Mouse (Mus musculus): Measurements from ENCODE around the gene 4930562C15Rik. TPM values are rescaled to one million over a fixed set of nuclear protein-coding genes. Genes with fewer than 3 reads are reported as not detected.

The 4930562C15Rik gene
- polyA plus RNA-seq, 1 experiment from 2014 or later, result 0.30 TPM

- Histone ChIP-seq H3K9ac (replicated peaks; ENCODE audit: low read length) (no peak overlapping the region), H3K4me3 (ENCODE audit: low read length) (no peak overlapping the region), H3K4me1 (ENCODE audit: insufficient read depth, low read length) (peaks cover 10% of the 10 kb centered on the region), H3K36me3 (ENCODE audit: insufficient read depth, low read length) (peaks cover 44% of the 10 kb centered on the region), H3K4me2 (replicated peaks; ENCODE audit: low read depth, low read length) (no peak overlapping the region), H3K27me3 (ENCODE audit: insufficient read depth, low read length) (no peaks in the 10 kb centered on the region), H3K9me3 (ENCODE audit: low read length) (no peaks in the 10 kb centered on the region), H3K27ac (ENCODE audit: low read length) (no peak overlapping the region)
- ATAC-seq (ENCODE audit: low FRiP score, low TSS enrichment), result no peak
- 94% methylated on average over 8 of the region's 8 CpGs for WGBS
These were observed 75.5 kb downstream of the 4930562C15Rik start for GRCm38 (mm10) chr16:4910758-4911157.

DNA sequence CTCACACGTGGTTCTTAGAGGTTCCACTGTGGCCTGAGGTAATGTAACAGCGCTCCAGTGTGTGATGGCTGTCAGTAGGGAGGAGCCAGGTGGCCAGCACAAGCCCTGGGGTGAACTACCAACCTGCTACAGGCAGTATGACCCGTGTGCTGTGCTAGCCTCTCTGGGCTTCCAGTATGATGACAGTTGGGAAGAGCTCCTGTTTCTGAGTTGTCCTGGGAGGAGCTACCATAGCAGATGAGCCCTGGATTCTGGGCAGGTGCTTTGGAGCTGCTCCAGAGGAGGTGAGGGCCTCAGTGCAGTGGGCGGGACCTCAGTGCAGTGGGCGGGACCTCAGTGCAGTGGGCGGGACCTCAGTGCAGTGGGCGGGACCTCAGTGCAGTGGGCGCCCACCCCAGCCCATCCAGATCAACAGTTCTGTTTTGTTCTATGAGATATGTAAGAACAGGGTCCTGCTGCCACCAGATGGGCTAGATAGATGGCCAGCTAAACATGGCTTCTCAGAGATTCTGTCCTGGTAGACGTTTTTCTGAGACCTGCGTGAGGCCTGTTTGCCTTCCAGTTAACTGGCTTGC is 76.9 kb downstream of the 4930562C15Rik start:
- H3K27me3 ChIP-seq (ENCODE audit: insufficient read depth, low read length), result no peaks in the 10 kb centered on the region
- H3K4me2 ChIP-seq (replicated peaks; ENCODE audit: low read depth, low read length), result no peak overlapping the region
- ATAC-seq (ENCODE audit: low FRiP score, low TSS enrichment), result no peak
- no peak overlapping the region for H3K4me3 ChIP-seq (ENCODE audit: low read length)
- 76% methylated on average over 10 of the region's 10 CpGs for WGBS
- H3K27ac ChIP-seq (ENCODE audit: low read length), result peak overlapping the region; percentile 81; the same call in 1 of the 2 replicates
- no peak overlapping the region for H3K9ac ChIP-seq (replicated peaks; ENCODE audit: low read length)
- peaks cover 56% of the 10 kb centered on the region for H3K36me3 ChIP-seq (ENCODE audit: insufficient read depth, low read length)
- no peaks in the 10 kb centered on the region for H3K9me3 ChIP-seq (ENCODE audit: low read length)
- H3K4me1 ChIP-seq (ENCODE audit: insufficient read depth, low read length), result peaks cover 10% of the 10 kb centered on the region

GRCm38 (mm10) chr16:4912907-4913782 is 77.9 kb downstream of the 4930562C15Rik start:
- Histone ChIP-seq H3K27ac (ENCODE audit: low read length) (peak overlapping the region; percentile 81), H3K4me1 (ENCODE audit: insufficient read depth, low read length) (peaks cover 10% of the 10 kb centered on the region), H3K9me3 (ENCODE audit: low read length) (no peaks in the 10 kb centered on the region), H3K27me3 (ENCODE audit: insufficient read depth, low read length) (no peaks in the 10 kb centered on the region), H3K4me2 (replicated peaks; ENCODE audit: low read depth, low read length) (no peak overlapping the region), H3K4me3 (ENCODE audit: low read length) (no peak overlapping the region), H3K36me3 (ENCODE audit: insufficient read depth, low read length) (peaks cover 53% of the 10 kb centered on the region), H3K9ac (replicated peaks; ENCODE audit: low read length) (peak overlapping the region; percentile 43; the same call in 1 of the 2 replicates)
- 55% methylated on average over 11 of the region's 11 CpGs for WGBS
- peak; percentile 37 for ATAC-seq (ENCODE audit: low FRiP score, low TSS enrichment)

GRCm38 (mm10) chr16:4913783-4914735 is 78.8 kb downstream of the 4930562C15Rik start:
- Histone ChIP-seq H3K4me3 (ENCODE audit: low read length) (no peak overlapping the region), H3K9ac (replicated peaks; ENCODE audit: low read length) (peak overlapping the region; percentile 43; the same call in 1 of the 2 replicates), H3K4me2 (replicated peaks; ENCODE audit: low read depth, low read length) (no peak overlapping the region), H3K36me3 (ENCODE audit: insufficient read depth, low read length) (peaks cover 46% of the 10 kb centered on the region), H3K27ac (ENCODE audit: low read length) (peak overlapping the region; percentile 81), H3K4me1 (ENCODE audit: insufficient read depth, low read length) (peaks cover 10% of the 10 kb centered on the region), H3K9me3 (ENCODE audit: low read length) (no peaks in the 10 kb centered on the region), H3K27me3 (ENCODE audit: insufficient read depth, low read length) (no peaks in the 10 kb centered on the region)
- peak; percentile 89 for ATAC-seq (ENCODE audit: low FRiP score, low TSS enrichment)
- WGBS, result 30% methylated on average over 12 of the region's 12 CpGs

DNA sequence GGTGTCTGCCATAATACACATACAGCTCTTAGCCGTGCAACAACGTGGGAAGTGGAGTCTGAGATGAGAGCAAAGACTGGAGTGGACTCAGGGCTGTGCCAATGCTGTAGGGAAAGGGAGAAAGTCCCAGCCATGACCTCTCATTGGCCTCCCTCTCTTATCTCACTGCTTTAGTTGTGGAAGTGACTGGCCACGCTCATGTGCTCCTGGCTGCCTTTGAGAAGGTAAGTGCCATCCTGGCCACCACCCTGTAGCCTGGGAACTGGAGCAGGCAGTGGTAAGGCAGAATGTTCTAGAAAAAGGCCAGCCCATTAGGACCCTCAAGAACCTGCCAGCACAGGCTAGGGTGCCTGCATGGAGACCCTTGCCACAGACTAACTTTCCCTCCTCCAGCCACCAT is 80.7 kb downstream of the 4930562C15Rik start:
- H3K9me3 ChIP-seq (ENCODE audit: low read length), result no peaks in the 10 kb centered on the region
- WGBS, result 78% methylated on average over 3 of the region's 3 CpGs
- H3K4me2 ChIP-seq (replicated peaks; ENCODE audit: low read depth, low read length), result no peak overlapping the region
- H3K36me3 ChIP-seq (ENCODE audit: insufficient read depth, low read length), result peaks cover 31% of the 10 kb centered on the region
- no peak overlapping the region for H3K27ac ChIP-seq (ENCODE audit: low read length)
- no peak overlapping the region for H3K9ac ChIP-seq (replicated peaks; ENCODE audit: low read length)
- H3K4me1 ChIP-seq (ENCODE audit: insufficient read depth, low read length), result peaks cover 10% of the 10 kb centered on the region
- H3K27me3 ChIP-seq (ENCODE audit: insufficient read depth, low read length), result no peaks in the 10 kb centered on the region
- no peak for ATAC-seq (ENCODE audit: low FRiP score, low TSS enrichment)
- no peak overlapping the region for H3K4me3 ChIP-seq (ENCODE audit: low read length)

DNA sequence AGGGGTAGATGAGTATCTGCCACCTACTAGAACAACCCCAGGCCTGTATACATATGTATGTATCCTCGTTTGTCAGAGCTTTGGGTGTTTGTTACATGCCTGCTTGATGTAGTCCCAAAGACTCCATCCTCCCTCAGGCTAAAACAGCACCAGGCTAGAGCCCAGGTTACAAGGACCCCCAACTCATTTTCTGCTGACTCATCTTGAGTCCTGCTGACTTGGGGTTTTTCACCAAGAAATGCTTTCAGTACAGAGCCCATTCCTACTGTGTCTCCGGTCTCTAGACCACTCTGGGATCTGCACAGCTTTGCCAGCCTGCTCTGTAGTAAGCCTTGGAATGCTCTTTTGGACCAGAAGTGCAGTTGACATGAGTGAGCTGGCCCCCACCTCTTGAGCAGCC is 81.4 kb downstream of the 4930562C15Rik start:
- Histone ChIP-seq H3K27me3 (ENCODE audit: insufficient read depth, low read length) (no peaks in the 10 kb centered on the region), H3K4me3 (ENCODE audit: low read length) (no peak overlapping the region), H3K27ac (ENCODE audit: low read length) (no peak overlapping the region), H3K4me2 (replicated peaks; ENCODE audit: low read depth, low read length) (no peak overlapping the region), H3K9ac (replicated peaks; ENCODE audit: low read length) (no peak overlapping the region), H3K9me3 (ENCODE audit: low read length) (no peaks in the 10 kb centered on the region), H3K4me1 (ENCODE audit: insufficient read depth, low read length) (peaks cover 10% of the 10 kb centered on the region), H3K36me3 (ENCODE audit: insufficient read depth, low read length) (peaks cover 25% of the 10 kb centered on the region)
- ATAC-seq (ENCODE audit: low FRiP score, low TSS enrichment), result no peak
- 86% methylated on average over 2 of the region's 2 CpGs for WGBS

Other genes with a start within 250 kb of the 4930562C15Rik start
- 43.6 and 53.6 TPM in 2 replicates for gene Glis2, start 240.7 kb upstream of the 4930562C15Rik start, polyA plus RNA-seq (2015; fragmentation: Nextera tagmentation; extraction: Ambion mirVana)
- gene Pam16, start 210.4 kb upstream of the 4930562C15Rik start, polyA plus RNA-seq (2015; fragmentation: Nextera tagmentation; extraction: Ambion mirVana), result 67.8 and 80.4 TPM in 2 replicates
- gene Vasn, start 195.5 kb upstream of the 4930562C15Rik start, polyA plus RNA-seq (2015; fragmentation: Nextera tagmentation; extraction: Ambion mirVana), result 26.8 TPM in 2 replicates
- gene Dnaja3, start 195.4 kb upstream of the 4930562C15Rik start, polyA plus RNA-seq (2015; fragmentation: Nextera tagmentation; extraction: Ambion mirVana), result 89.6 and 95.3 TPM in 2 replicates
- gene Coro7, start 155.6 kb upstream of the 4930562C15Rik start, polyA plus RNA-seq (2015; fragmentation: Nextera tagmentation; extraction: Ambion mirVana), result 21.4 and 24.0 TPM in 2 replicates
- gene Nmral1, start 116.1 kb upstream of the 4930562C15Rik start, polyA plus RNA-seq (2015; fragmentation: Nextera tagmentation; extraction: Ambion mirVana), result 96.7 and 100 TPM in 2 replicates
- gene Hmox2, start 109.1 kb upstream of the 4930562C15Rik start, polyA plus RNA-seq (2015; fragmentation: Nextera tagmentation; extraction: Ambion mirVana), result 117 and 120 TPM in 2 replicates
- gene Cdip1, start 45.1 kb upstream of the 4930562C15Rik start, polyA plus RNA-seq (2015; fragmentation: Nextera tagmentation; extraction: Ambion mirVana), result 113 and 123 TPM in 2 replicates
- 36.2 and 40.4 TPM in 2 replicates for gene Ubald1, start 44.9 kb downstream of the 4930562C15Rik start, polyA plus RNA-seq (2015; fragmentation: Nextera tagmentation; extraction: Ambion mirVana)
- 113 and 117 TPM in 2 replicates for gene Mgrn1, start 50.8 kb downstream of the 4930562C15Rik start, polyA plus RNA-seq (2015; fragmentation: Nextera tagmentation; extraction: Ambion mirVana)
- gene Nudt16l1, start 103.3 kb downstream of the 4930562C15Rik start, polyA plus RNA-seq (2015; fragmentation: Nextera tagmentation; extraction: Ambion mirVana), result 171 and 187 TPM in 2 replicates
- gene Anks3, start 128.8 kb downstream of the 4930562C15Rik start, polyA plus RNA-seq (2015; fragmentation: Nextera tagmentation; extraction: Ambion mirVana), result 76.8 and 81.3 TPM in 2 replicates
- gene Sept12, start 162.4 kb downstream of the 4930562C15Rik start, polyA plus RNA-seq (2015; fragmentation: Nextera tagmentation; extraction: Ambion mirVana), result 0.06 TPM in 1 of 2 replicates, not detected in the other
- gene Smim22, start 171.9 kb downstream of the 4930562C15Rik start, polyA plus RNA-seq (2015; fragmentation: Nextera tagmentation; extraction: Ambion mirVana), result 12.5 and 15.0 TPM in 2 replicates
- gene Rogdi, start 178.1 kb downstream of the 4930562C15Rik start, polyA plus RNA-seq (2015; fragmentation: Nextera tagmentation; extraction: Ambion mirVana), result 117 and 123 TPM in 2 replicates
- 172 and 176 TPM in 2 replicates for gene Glyr1, start 214.4 kb downstream of the 4930562C15Rik start, polyA plus RNA-seq (2015; fragmentation: Nextera tagmentation; extraction: Ambion mirVana)
- 17.4 and 20.2 TPM in 2 replicates for gene Ubn1, start 214.6 kb downstream of the 4930562C15Rik start, polyA plus RNA-seq (2015; fragmentation: Nextera tagmentation; extraction: Ambion mirVana)

All from kidney, embryonic 16.5 days (tissue).